Mouse (Mus musculus) neural tube, embryonic 11.5 days (tissue): ENCODE results near the gene Agbl4. TPM values are rescaled to one million over a fixed set of nuclear protein-coding genes. Genes with fewer than 3 reads are reported as not detected.

ENCODE experiments used
- ATAC-seq: fragments of 200-750 bp; cut with Nextera tagmentation; 2 replicates; pipeline ENCODE4 v1.8.0; 2017; ENCODE audit warnings: moderate number of reproducible peaks, mild to moderate bottlenecking, moderate TSS enrichment, moderate library complexity; ENCODE audit not compliant: insufficient read depth, low FRiP score, low TSS enrichment
- DNase-seq: peaks from one replicate; pipeline ENCODE4 v3.0.0-alpha.2; 2015; ENCODE audit warnings: low spot score
- H3K27ac ChIP-seq: fragments of 300-500 bp; sonication (generic); 2 replicates; pipeline ENCODE4 v1.5.1; 2014; ENCODE audit warnings: low read depth, mild to moderate bottlenecking, low read length
- H3K27me3 ChIP-seq: fragments of 300-500 bp; sonication (generic); 2 replicates; pipeline ENCODE4 v1.6.1; 2014; ENCODE audit warnings: mild to moderate bottlenecking, low read length, mixed read lengths; ENCODE audit not compliant: control insufficient read depth, insufficient read depth
- H3K36me3 ChIP-seq: fragments of 300-500 bp; sonication (generic); 2 replicates; pipeline ENCODE4 v1.6.1; 2014; ENCODE audit warnings: mild to moderate bottlenecking, low read length, moderate library complexity, mixed read lengths; ENCODE audit not compliant: control insufficient read depth, insufficient read depth
- H3K4me1 ChIP-seq: fragments of 300-500 bp; sonication (generic); 2 replicates; pipeline ENCODE4 v1.6.1; 2014; ENCODE audit warnings: low read length, mixed read lengths; ENCODE audit not compliant: control insufficient read depth, insufficient read depth
- H3K4me2 ChIP-seq: fragments of 300-500 bp; sonication (generic); 2 replicates; pipeline ENCODE4 v1.6.1; 2014; ENCODE audit warnings: low read depth, mild to moderate bottlenecking, moderate library complexity
- H3K4me3 ChIP-seq: fragments of 300-500 bp; sonication (generic); 2 replicates; pipeline ENCODE4 v1.5.1; 2014; ENCODE audit warnings: low read depth, low read length
- H3K9ac ChIP-seq: fragments of 300-500 bp; sonication (generic); 2 replicates; pipeline ENCODE4 v1.6.1; 2014; ENCODE audit warnings: mild to moderate bottlenecking, low read length
- H3K9me3 ChIP-seq: fragments of 300-500 bp; sonication (generic); 2 replicates; pipeline ENCODE4 v1.6.1; 2016; ENCODE audit warnings: low read length; ENCODE audit not compliant: control insufficient read depth
- WGBS: fragments of 180-500 bp; shearing (Covaris S2); extraction: QIAGEN DNeasy Blood & Tissue Kit; methylation state at CpG from one replicate; pipeline ENCODE4 v1.1.7; 2014; 5-methylcytosine and 5-hydroxymethylcytosine counted together
- polyA plus RNA-seq: library from polyadenylated mRNA; unstranded; fragments of >200 nt; fragmentation: Nextera tagmentation; extraction: Ambion mirVana; gene quantifications from 2 replicates; pipeline ENCODE4 v1.2.1, GENCODE M21; 2014

Gene Agbl4
- polyA plus RNA-seq, 1 experiment from 2014 or later: 1.1 TPM

GRCm38 (mm10) chr4:111364199-111364598 lies 966.7 kb downstream of the Agbl4 start:
- H3K4me2 ChIP-seq: no peak overlapping the region
- H3K36me3 ChIP-seq: no peaks in the 10 kb centered on the region
- WGBS: 86% methylated on average over 2 of the region's 2 CpGs
- H3K9ac ChIP-seq: no peak overlapping the region
- H3K4me3 ChIP-seq: no peak overlapping the region
- no peak overlapping the region for H3K27ac ChIP-seq
- H3K27me3 ChIP-seq: no peaks in the 10 kb centered on the region
- no peaks in the 10 kb centered on the region for H3K9me3 ChIP-seq
- no peaks in the 10 kb centered on the region for H3K4me1 ChIP-seq
- ATAC-seq (no peak), DNase-seq (no peak)

GRCm38 (mm10) chr4:111367771-111368170 lies 970.3 kb downstream of the Agbl4 start:
- H3K4me1 ChIP-seq: no peaks in the 10 kb centered on the region
- no peak overlapping the region for H3K27ac ChIP-seq
- H3K27me3 ChIP-seq: no peaks in the 10 kb centered on the region
- WGBS: 88% methylated on average over 2 of the region's 2 CpGs
- no peak for DNase-seq
- H3K9me3 ChIP-seq: no peaks in the 10 kb centered on the region
- H3K36me3 ChIP-seq: no peaks in the 10 kb centered on the region
- H3K4me2 ChIP-seq: no peak overlapping the region
- H3K4me3 ChIP-seq: no peak overlapping the region
- no peak for ATAC-seq
- H3K9ac ChIP-seq: no peak overlapping the region

GRCm38 (mm10) chr4:111377159-111377558 lies 979.7 kb downstream of the Agbl4 start:
- DNase-seq: no peak
- Histone ChIP-seq H3K9ac (no peak overlapping the region), H3K4me3 (no peak overlapping the region), H3K4me2 (no peak overlapping the region), H3K36me3 (no peaks in the 10 kb centered on the region), H3K4me1 (no peaks in the 10 kb centered on the region), H3K27me3 (no peaks in the 10 kb centered on the region), H3K27ac (no peak overlapping the region), H3K9me3 (no peaks in the 10 kb centered on the region)
- no peak for ATAC-seq

GRCm38 (mm10) chr4:111378071-111378470 lies 980.6 kb downstream of the Agbl4 start:
- no peak overlapping the region for H3K9ac ChIP-seq
- ATAC-seq (no peak), DNase-seq (no peak)
- no peak overlapping the region for H3K4me3 ChIP-seq
- WGBS: 96% methylated on average over 3 of the region's 3 CpGs
- no peak overlapping the region for H3K4me2 ChIP-seq
- no peaks in the 10 kb centered on the region for H3K36me3 ChIP-seq
- no peaks in the 10 kb centered on the region for H3K4me1 ChIP-seq
- H3K27ac ChIP-seq: no peak overlapping the region
- H3K27me3 ChIP-seq: no peaks in the 10 kb centered on the region
- no peaks in the 10 kb centered on the region for H3K9me3 ChIP-seq

GRCm38 (mm10) chr4:111383101-111383500 lies 985.6 kb downstream of the Agbl4 start:
- 88% methylated on average over 2 of the region's 2 CpGs for WGBS
- H3K36me3 ChIP-seq: no peaks in the 10 kb centered on the region
- no peak overlapping the region for H3K9ac ChIP-seq
- no peak overlapping the region for H3K27ac ChIP-seq
- H3K4me2 ChIP-seq: no peak overlapping the region
- ATAC-seq (no peak), DNase-seq (no peak)
- no peaks in the 10 kb centered on the region for H3K9me3 ChIP-seq
- H3K4me1 ChIP-seq: no peaks in the 10 kb centered on the region
- H3K4me3 ChIP-seq: no peak overlapping the region
- no peaks in the 10 kb centered on the region for H3K27me3 ChIP-seq

- no peaks in the 10 kb centered on the region for H3K9me3 ChIP-seq
- ATAC-seq (no peak), DNase-seq (no peak)
- H3K4me2 ChIP-seq: no peak overlapping the region
- no peaks in the 10 kb centered on the region for H3K4me1 ChIP-seq
- no peaks in the 10 kb centered on the region for H3K27me3 ChIP-seq
- H3K27ac ChIP-seq: no peak overlapping the region
- no peaks in the 10 kb centered on the region for H3K36me3 ChIP-seq
- no peak overlapping the region for H3K4me3 ChIP-seq
- no peak overlapping the region for H3K9ac ChIP-seq
Measured at GRCm38 (mm10) chr4:111390736-111391135, 993.3 kb downstream of the Agbl4 start.

- Histone ChIP-seq H3K9ac (no peak overlapping the region), H3K36me3 (no peaks in the 10 kb centered on the region), H3K4me2 (no peak overlapping the region), H3K4me3 (no peak overlapping the region), H3K27me3 (no peaks in the 10 kb centered on the region), H3K27ac (no peak overlapping the region), H3K9me3 (no peaks in the 10 kb centered on the region), H3K4me1 (no peaks in the 10 kb centered on the region)
- ATAC-seq: no peak
- DNase-seq: no peak
Measured at GRCm38 (mm10) chr4:111399784-111400183, 1002.3 kb downstream of the Agbl4 start.

- Histone ChIP-seq H3K4me2 (no peak overlapping the region), H3K9ac (no peak overlapping the region), H3K4me1 (no peaks in the 10 kb centered on the region), H3K27ac (no peak overlapping the region), H3K36me3 (no peaks in the 10 kb centered on the region), H3K4me3 (no peak overlapping the region), H3K9me3 (no peaks in the 10 kb centered on the region), H3K27me3 (no peaks in the 10 kb centered on the region)
- no peak for ATAC-seq
- DNase-seq: no peak
- WGBS: 52% methylated on average over 2 of the region's 2 CpGs
Measured at GRCm38 (mm10) chr4:111400676-111401075, 1003.2 kb downstream of the Agbl4 start.

- no peaks in the 10 kb centered on the region for H3K27me3 ChIP-seq
- no peak for ATAC-seq
- 80% methylated on average over 1 of the region's 1 CpGs for WGBS
Measured at GRCm38 (mm10) chr4:111403243-111403642, 1005.8 kb downstream of the Agbl4 start.

More at GRCm38 (mm10) chr4:111403243-111403642, 1005.8 kb downstream of the Agbl4 start:
- DNase-seq: no peak
- Histone ChIP-seq H3K36me3 (no peaks in the 10 kb centered on the region), H3K4me1 (no peaks in the 10 kb centered on the region), H3K4me2 (no peak overlapping the region), H3K4me3 (no peak overlapping the region), H3K9ac (no peak overlapping the region), H3K27ac (no peak overlapping the region), H3K9me3 (no peaks in the 10 kb centered on the region)
